In genomic region chr7:64659328-64659727, GRCm38 (mm10) we compare ENCODE assay signal across 19 mouse cellular contexts.
"Had no signal": no experiment of that assay in that cellular context is flagged by ENCODE, and none has a peak within 500 bp of the region (broad histone marks: within the 10 kb centered on the region; RNA-seq: fewer than 3 reads in every experiment).

No protein-coding gene starts in this region.

- DNase-seq: kidney, adult 2 months; kidney, postnatal 25 days; layer of hippocampus, adult 9-11 months; liver, embryonic 13.5 days; lung, adult 2 months; lung, postnatal 14 days; lung, postnatal 4 days; right cerebral cortex, adult 18-20 months; right cerebral cortex, postnatal 14 days; right cerebral cortex, postnatal 4 days; thymus, adult 2 months; thymus, postnatal 14 days; thymus, postnatal 4 days had no signal

- ATAC-seq: midbrain, embryonic 16.5 days had no signal

- H3K27me3 ChIP-seq: liver, embryonic 13.5 days; midbrain, embryonic 12.5 days had no signal

- H3K27ac ChIP-seq: kidney, postnatal 0 days; layer of hippocampus, adult 2 months; liver, embryonic 13.5 days; midbrain, embryonic 12.5 days; stomach, postnatal 0 days had no signal

- H3K9me3 ChIP-seq: liver, embryonic 13.5 days; midbrain, embryonic 12.5 days had no signal

- H3K4me3 ChIP-seq: layer of hippocampus, adult 2 months; liver, embryonic 13.5 days; midbrain, embryonic 12.5 days; myocyte had no signal

- H3K4me1 ChIP-seq: liver, embryonic 13.5 days had no signal

- H3K9ac ChIP-seq: liver, embryonic 13.5 days; midbrain, embryonic 12.5 days had no signal

- H3K4me2 ChIP-seq: liver, embryonic 13.5 days; midbrain, embryonic 12.5 days had no signal

- H3K36me3 ChIP-seq: liver, embryonic 13.5 days; midbrain, embryonic 12.5 days had no signal
